Mouse (Mus musculus): Measurements from ENCODE around the gene 1700018B08Rik.

GRCm38 (mm10) chr8:121511751-121512150 is 32.4 kb downstream of the 1700018B08Rik start:
- TF ChIP-seq CTCF (IDR thresholded peaks at IDR 0.05; ENCODE audit: insufficient read depth, low read depth, low read length) = no peak
- TF ChIP-seq POLR2A (IDR thresholded peaks at IDR 0.05; ENCODE audit: insufficient read depth, low read depth, low read length) = no peak

Data from olfactory bulb, adult 2 months (tissue).